In the genomic region with DNA sequence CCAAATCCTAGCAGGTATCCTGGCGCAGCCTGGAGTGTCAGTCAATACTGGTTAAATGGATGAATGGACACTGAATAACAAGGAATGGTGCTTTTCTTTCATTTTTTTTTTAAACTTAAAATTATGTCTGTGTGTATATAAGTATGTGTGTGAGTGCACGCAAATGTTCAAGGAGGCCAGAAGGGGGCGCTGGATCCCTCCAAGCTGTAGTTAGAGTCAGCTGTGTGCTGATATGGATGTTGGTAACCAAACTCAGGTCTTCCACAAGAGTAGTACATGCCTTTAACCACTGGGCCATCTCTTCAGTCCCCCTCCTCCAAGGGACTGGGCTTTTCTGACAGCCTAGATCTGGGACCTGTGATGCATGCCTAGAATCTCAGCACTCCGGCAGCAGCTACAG, we compare ENCODE assay signal across 11 mouse cellular contexts. TPM values are rescaled to one million over a fixed set of nuclear protein-coding genes. Genes with fewer than 3 reads are reported as not detected.
DNase-seq lines count a peak whose midpoint lies in the region; TF ChIP-seq lines count a peak whose summit lies in the region.
"Had no signal": no experiment of that assay in that cellular context is flagged by ENCODE, and none has a peak within 500 bp of the region (broad histone marks: within the 10 kb centered on the region; RNA-seq: fewer than 3 reads in every experiment).

No protein-coding gene starts in this region.

- H3K27ac ChIP-seq in layer of hippocampus, adult 2 months: no peak overlapping the region
- H3K27ac ChIP-seq: lung, embryonic 15.5 days; midbrain, embryonic 13.5 days had no signal

- no peak for DNase-seq in layer of hippocampus, adult 2 months (ENCODE audit: low spot score in 2 of 2)
- no peak for DNase-seq in layer of hippocampus, adult 9-11 months
- DNase-seq in 3T3-L1 (ENCODE audit: low read depth, low spot score) (peak; percentile 25), 416B (ENCODE audit: low read depth) (peak; percentile 51), ZHBTc4 (ENCODE audit: low read depth, low spot score) (peak; percentile 85)
- no peak for DNase-seq in ovary, postnatal 10 days (ENCODE audit: low spot score)
- DNase-seq in gastrocnemius, postnatal 36 days: no peak
- DNase-seq: kidney, postnatal 14 days had no signal

- peak; percentile 46 for TF ChIP-seq CTCF in layer of hippocampus, adult 2 months (conservative IDR thresholded peaks at IDR 0.05)

- no peak overlapping the region for H3K4me3 ChIP-seq in layer of hippocampus, adult 2 months
- H3K4me3 ChIP-seq: lung, embryonic 15.5 days; midbrain, embryonic 13.5 days had no signal

- intact Hi-C loops in gastrocnemius, postnatal 36 days (cut with DNase I): no loop called here

RNA-seq across cellular contexts. Expression of a gene that starts 9.3 kb away (rescaled TPM):
- total RNA-seq in layer of hippocampus, adult 2 months (2021): 1 to 10 TPM; 1.5 to 1.6 TPM
- not detected for total RNA-seq in gastrocnemius, postnatal 36 days (2021)
- total RNA-seq: hematopoietic stem cell, adult 5-6 weeks had no signal

RNA-seq across cellular contexts. Expression of a gene that starts 16.7 kb away (rescaled TPM):
- total RNA-seq in layer of hippocampus, adult 2 months (2021): 10 to 100 TPM; 84.3 to 89.3 TPM
- total RNA-seq in gastrocnemius, postnatal 36 days (2021): 10 to 100 TPM; 27.2 to 36.5 TPM

RNA-seq across cellular contexts. Expression of a gene that starts 43.2 kb away (rescaled TPM):
- total RNA-seq in layer of hippocampus, adult 2 months (2021): 1 to 10 TPM; 1.9 to 2.8 TPM
- 1 to 10 TPM; 1.8 to 2.9 TPM for total RNA-seq in gastrocnemius, postnatal 36 days (2021)
- total RNA-seq: hematopoietic stem cell, adult 5-6 weeks had no signal

RNA-seq across cellular contexts. Expression of a gene that starts 55.2 kb away (rescaled TPM):
- total RNA-seq in layer of hippocampus, adult 2 months (2021): 10 to 100 TPM in 1 of 2 experiments, 1 to 10 TPM in 1; 9.1 to 10.3 TPM
- total RNA-seq in gastrocnemius, postnatal 36 days (2021): 1 to 10 TPM; 1.8 to 2.2 TPM

Comparison
In these comparisons a context has a peak if more than half of its experiments do, and no peak if none do; other contexts are left out.
1. DNase-seq: peak in 3T3-L1 (single experiment), 416B (single experiment) and ZHBTc4 (single experiment); none in layer of hippocampus, adult 2 months (0 of 2), layer of hippocampus, adult 9-11 months (single experiment), ovary, postnatal 10 days (single experiment) and gastrocnemius, postnatal 36 days (0 of 2).